Mouse (Mus musculus) limb, embryonic 13.5 days (tissue): ENCODE measurements around the gene Pecam1. TPM values are rescaled to one million over a fixed set of nuclear protein-coding genes. Genes with fewer than 3 reads are reported as not detected.
"Not testable (repeated sequence)": the region's sequence is repeated elsewhere in the genome, so short reads cannot be mapped to it uniquely, and the experiment has no call there.

Experiments used
- ATAC-seq: fragments of 200-750 bp; cut with Nextera tagmentation; 2 replicates; pipeline ENCODE4 v1.8.0; 2017; ENCODE audit warnings: low read depth, moderate number of reproducible peaks, moderate TSS enrichment; ENCODE audit not compliant: low FRiP score
- H3K27ac ChIP-seq: fragments of 300-500 bp; sonication (generic); 2 replicates; pipeline ENCODE4 v1.5.1; 2015; ENCODE audit warnings: inconsistent platforms, mild to moderate bottlenecking, moderate library complexity
- H3K27me3 ChIP-seq: fragments of 300-500 bp; sonication (generic); 2 replicates; pipeline ENCODE4 v1.6.1; 2015; ENCODE audit warnings: mild to moderate bottlenecking, inconsistent platforms
- H3K36me3 ChIP-seq: fragments of 300-500 bp; sonication (generic); 2 replicates; pipeline ENCODE4 v1.6.1; 2015; ENCODE audit warnings: inconsistent platforms, mild to moderate bottlenecking, moderate library complexity
- H3K4me1 ChIP-seq: fragments of 300-500 bp; sonication (generic); 2 replicates; pipeline ENCODE4 v1.6.1; 2015; ENCODE audit warnings: inconsistent platforms
- H3K4me2 ChIP-seq: fragments of 300-500 bp; sonication (generic); replicated peaks from 2 replicates; pipeline ENCODE4 v1.6.1; 2015; ENCODE audit warnings: inconsistent platforms, mild to moderate bottlenecking, moderate library complexity
- H3K4me3 ChIP-seq: fragments of 300-500 bp; sonication (generic); 2 replicates; pipeline ENCODE4 v1.5.1; 2015; ENCODE audit warnings: moderate library complexity, mild to moderate bottlenecking, inconsistent platforms
- H3K9ac ChIP-seq: fragments of 300-500 bp; sonication (generic); 2 replicates; pipeline ENCODE4 v1.6.1; 2015; ENCODE audit warnings: mild to moderate bottlenecking, inconsistent platforms
- H3K9me3 ChIP-seq: fragments of 300-500 bp; sonication (generic); 2 replicates; pipeline ENCODE4 v1.6.1; 2016; ENCODE audit warnings: inconsistent platforms
- WGBS: fragments of 180-500 bp; shearing (Covaris S2); methylation state at CpG from one replicate; pipeline ENCODE4 v1.1.7; 2015; 5-methylcytosine and 5-hydroxymethylcytosine counted together
- polyA plus RNA-seq: library from polyadenylated mRNA; unstranded; fragments of >200 nt; fragmentation: Nextera tagmentation; extraction: Ambion mirVana; gene quantifications from 2 replicates; pipeline ENCODE4 v1.2.1, GENCODE M21; 2015

Pecam1 gene
- polyA plus RNA-seq, 1 experiment from 2014 or later, result 36.8 TPM

DNA sequence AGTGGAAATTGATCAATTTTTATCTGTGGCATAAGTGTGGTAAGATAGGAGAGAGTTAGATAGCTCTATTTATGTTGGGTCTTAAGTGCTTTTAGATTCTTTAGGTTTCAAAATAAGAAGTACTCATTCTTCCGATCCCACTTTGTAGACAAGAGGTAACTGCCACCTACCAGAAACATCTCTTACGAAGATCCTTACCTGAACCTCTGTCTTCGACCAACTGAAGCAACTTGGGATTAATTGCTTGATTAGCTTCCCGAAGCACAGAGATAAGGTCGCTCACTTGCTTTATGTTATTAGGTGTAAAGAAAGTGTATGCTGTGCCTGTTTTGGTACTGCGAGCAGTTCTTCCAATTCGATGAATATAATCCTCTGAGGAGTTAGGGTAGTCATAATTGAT, 31.8 kb upstream of the Pecam1 start:
- not testable (repeated sequence) for H3K4me2 ChIP-seq, ATAC-seq, H3K9me3 ChIP-seq, H3K4me3 ChIP-seq, H3K27me3 ChIP-seq, H3K27ac ChIP-seq, H3K9ac ChIP-seq
- Histone ChIP-seq H3K36me3 (peaks cover 66% of the 10 kb centered on the region), H3K4me1 (peaks cover 37% of the 10 kb centered on the region)
- 89% methylated on average over 7 of the region's 7 CpGs for WGBS

DNA sequence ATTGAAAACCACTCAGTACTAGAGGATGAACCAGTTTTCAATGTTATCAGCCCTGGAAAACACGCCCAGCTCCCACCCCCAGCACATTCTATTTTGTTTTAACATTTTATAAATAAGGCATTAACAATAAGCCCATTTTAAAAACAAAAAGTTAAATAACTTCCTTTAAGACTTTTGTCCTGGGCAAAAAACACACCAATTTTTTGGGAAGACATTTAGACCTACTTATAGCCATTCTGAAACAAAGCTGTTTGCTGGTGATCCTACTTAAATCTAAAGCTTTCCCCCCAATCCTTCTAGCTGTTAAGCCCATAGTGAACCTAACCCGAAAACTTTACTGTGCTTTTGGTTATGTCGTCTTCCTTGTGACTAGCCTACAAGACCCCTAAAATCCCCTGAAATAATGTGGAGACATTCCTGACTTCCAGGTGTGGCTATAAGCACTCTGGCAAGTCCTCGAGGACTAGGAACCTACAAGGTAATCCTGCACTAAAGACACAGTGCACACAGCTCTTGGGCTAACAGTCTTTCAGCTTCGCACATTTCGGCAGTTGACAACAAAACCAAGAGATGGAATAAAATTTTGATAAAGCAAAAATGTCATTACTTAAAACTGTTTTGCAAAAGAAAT, 30.3 kb upstream of the Pecam1 start:
- Histone ChIP-seq H3K27me3 (no peaks in the 10 kb centered on the region), H3K9ac (no peak overlapping the region), H3K4me1 (peaks cover 28% of the 10 kb centered on the region), H3K4me2 (no peak overlapping the region), H3K9me3 (no peaks in the 10 kb centered on the region), H3K27ac (no peak overlapping the region), H3K4me3 (no peak overlapping the region), H3K36me3 (peaks cover 66% of the 10 kb centered on the region)
- no peak for ATAC-seq
- 72% methylated on average over 6 of the region's 6 CpGs for WGBS

DNA sequence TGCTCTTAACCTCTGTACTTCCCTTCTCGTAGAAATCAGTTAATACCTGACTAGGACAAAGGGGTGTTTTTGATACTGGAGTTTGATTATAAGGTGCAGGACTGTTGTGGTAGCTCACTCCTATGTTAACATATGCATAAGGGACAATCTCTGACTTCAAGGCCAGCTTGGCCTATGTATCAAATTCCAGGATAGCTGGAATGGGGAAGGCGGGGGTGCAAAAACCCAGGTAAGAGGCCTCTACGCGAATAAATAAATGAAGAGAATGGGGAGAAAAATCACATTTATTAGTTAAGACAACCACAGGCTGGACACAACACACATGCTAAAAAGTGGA, 29.6 kb upstream of the Pecam1 start:
- ATAC-seq, result no peak
- Histone ChIP-seq H3K4me2 (peak overlapping the region; percentile 73), H3K9me3 (no peaks in the 10 kb centered on the region), H3K4me3 (peak overlapping the region; percentile 86), H3K27ac (peak overlapping the region; percentile 98), H3K36me3 (peaks cover 66% of the 10 kb centered on the region), H3K4me1 (peaks cover 22% of the 10 kb centered on the region), H3K27me3 (no peaks in the 10 kb centered on the region), H3K9ac (no peak overlapping the region)
- WGBS, result 66% methylated on average over 4 of the region's 4 CpGs

DNA sequence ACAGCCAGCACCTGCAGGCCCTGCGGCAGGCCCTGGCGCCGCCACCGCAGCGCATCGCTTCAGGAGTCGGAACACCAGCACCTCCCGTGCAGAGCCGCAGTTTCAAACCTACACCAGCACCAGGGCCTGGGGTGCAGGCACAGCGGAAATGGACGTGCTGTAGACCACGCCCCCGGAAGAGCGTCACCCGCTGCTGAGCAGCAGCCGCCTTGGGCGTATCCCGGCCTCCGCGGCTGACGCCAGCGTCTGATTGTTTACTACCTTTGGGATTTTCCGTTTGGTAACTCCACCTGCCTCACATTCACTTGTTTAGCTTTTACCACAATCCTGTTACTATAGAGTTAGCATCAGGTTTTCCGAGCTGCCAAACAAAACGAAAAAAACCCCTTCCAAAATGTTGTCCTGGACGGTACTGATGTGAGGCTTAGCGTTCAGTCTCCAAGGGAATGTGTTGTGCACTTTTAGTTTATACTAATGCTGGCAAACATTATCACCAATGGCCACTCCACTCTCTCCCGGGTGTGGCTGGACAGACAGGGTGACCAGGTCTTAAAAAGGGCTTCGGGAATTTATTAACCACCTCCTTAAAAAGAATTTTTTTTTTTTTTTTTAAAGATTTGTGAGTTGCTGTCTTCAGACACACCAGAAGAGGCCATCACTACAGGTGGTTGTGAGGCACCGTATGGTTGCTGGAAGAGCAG, 29.1 kb upstream of the Pecam1 start, which contains the start of gene Polg2:
TSS of gene Polg2 (minus strand) at position 150 of the 701 bp plus-strand sequence.
- Histone ChIP-seq H3K9ac (peak within 1 kb of the TSS; percentile 90), H3K4me1 (peaks cover 21% of the 10 kb centered on the region), H3K27ac (peak within 1 kb of the TSS; percentile 98), H3K4me3 (peak within 1 kb of the TSS; percentile 86), H3K9me3 (no peaks in the 10 kb centered on the region), H3K4me2 (peak within 1 kb of the TSS; percentile 73), H3K36me3 (peaks cover 66% of the 10 kb centered on the region), H3K27me3 (no peaks in the 10 kb centered on the region)
- WGBS, result 1% methylated on average over 30 of the region's 30 CpGs
- peak; percentile 99 for ATAC-seq

DNA sequence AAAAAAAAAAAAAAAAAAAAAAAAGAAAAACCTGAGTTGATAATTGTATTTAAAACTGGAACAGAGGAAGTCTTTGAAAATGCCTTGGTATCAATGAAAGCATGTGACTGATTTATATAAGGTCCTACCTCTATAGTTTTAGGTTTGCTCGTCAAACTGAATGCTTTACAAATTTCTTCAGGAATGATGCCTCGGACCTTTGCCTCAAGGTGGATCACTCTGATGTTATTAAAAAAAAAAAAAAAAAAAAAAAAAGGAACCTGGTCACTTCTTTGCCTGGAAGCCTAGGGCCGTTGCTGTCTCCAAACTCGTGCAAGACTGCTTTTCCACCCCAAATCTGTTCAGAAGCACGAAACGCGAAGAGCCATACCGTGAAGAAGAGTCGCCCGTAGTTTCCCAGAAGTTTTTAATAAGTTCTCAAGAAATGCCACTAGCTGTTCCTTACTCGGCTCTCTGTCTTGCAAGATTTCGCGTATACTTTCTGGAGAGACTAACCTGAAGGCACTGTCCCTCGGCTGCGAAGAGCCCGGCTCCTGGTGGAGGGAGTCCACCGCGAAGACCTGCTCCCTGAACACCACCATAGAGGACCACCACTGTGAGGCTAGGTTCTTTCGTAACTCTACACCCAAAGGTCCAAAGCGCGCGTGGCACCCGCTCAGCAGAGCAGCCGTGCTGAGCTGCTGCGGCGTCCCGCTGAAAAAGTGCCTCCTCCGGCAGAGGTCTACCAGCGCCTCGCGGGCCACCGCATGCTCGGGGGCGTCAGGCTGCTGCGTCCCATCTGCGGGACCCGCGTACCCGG, 28.4 kb upstream of the Pecam1 start:
- ATAC-seq, result peak; percentile 83
- WGBS, result 2% methylated on average over 39 of the region's 39 CpGs
- H3K4me3 ChIP-seq, result peak overlapping the region; percentile 86

DNA sequence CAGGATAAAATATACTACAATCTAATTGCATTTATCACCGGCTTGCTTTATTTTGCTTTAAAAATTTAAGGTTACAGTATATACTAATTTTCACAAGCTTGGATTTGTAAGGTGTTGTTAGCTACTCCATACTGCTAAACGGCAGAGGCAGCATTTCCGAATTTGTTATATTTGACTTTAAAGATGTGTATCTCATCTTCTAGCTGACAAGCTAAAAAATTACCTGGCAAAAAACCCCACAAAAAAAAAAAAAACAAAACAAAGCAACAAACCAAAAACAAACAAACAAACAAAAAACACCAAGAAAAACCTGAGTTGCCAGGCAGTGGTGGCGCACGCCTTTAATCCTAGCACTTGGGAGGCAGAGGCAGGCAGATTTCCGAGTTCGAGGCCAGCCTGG, 27.7 kb upstream of the Pecam1 start:
- Histone ChIP-seq H3K4me3 (peak overlapping the region; percentile 86), H3K27me3 (no peaks in the 10 kb centered on the region), H3K9me3 (no peaks in the 10 kb centered on the region), H3K4me1 (peaks cover 18% of the 10 kb centered on the region), H3K36me3 (peaks cover 66% of the 10 kb centered on the region), H3K9ac (no peak overlapping the region), H3K27ac (no peak overlapping the region), H3K4me2 (peak overlapping the region; percentile 73)
- no peak for ATAC-seq
- 91% methylated on average over 7 of the region's 7 CpGs for WGBS

More for the DNA sequence above, 28.4 kb upstream of the Pecam1 start:
- Histone ChIP-seq H3K9ac (peak overlapping the region; percentile 90), H3K36me3 (peaks cover 66% of the 10 kb centered on the region), H3K4me2 (peak overlapping the region; percentile 73), H3K9me3 (no peaks in the 10 kb centered on the region), H3K27ac (peak overlapping the region; percentile 98), H3K27me3 (no peaks in the 10 kb centered on the region), H3K4me1 (peaks cover 21% of the 10 kb centered on the region)

DNA sequence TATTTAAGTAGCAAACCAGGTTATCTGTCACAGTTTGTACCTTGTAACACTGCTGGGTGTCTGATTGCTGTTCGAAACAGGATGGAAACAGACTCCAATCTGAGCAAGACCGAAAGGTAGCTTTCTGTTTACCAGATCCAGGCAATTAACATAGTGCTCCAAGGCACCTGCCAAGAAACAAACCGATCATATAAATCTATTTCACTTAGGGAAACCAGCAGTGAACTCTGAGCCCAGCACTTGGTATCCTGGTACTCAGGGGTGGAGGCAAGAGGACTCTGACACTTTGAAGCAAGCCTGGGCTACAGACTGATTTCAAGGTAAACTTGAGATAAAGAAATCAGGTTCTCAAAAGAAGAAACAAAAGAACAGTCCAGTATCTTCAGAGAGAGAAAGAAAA, 27.0 kb upstream of the Pecam1 start:
- 85% methylated on average over 3 of the region's 3 CpGs for WGBS
- Histone ChIP-seq H3K4me1 (peaks cover 18% of the 10 kb centered on the region), H3K36me3 (peaks cover 66% of the 10 kb centered on the region)

DNA sequence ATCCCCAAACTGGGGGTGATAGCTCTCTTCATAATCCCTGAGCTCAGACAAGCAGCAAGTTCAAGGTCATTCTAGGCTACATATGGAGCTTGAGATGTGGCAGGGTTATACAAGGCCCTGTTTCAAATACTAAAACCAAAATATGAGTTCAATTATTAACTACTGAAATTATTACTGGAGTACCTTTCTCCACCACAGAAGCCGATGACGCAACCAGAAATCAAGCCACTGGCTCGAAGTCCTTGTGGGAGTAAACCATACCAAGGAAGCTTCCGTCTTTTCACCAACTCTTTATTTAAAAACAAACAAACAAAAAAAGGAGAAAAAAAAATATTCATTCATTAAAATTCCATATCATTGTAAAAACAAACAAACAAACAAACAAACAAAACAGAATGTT, 26.5 kb upstream of the Pecam1 start:
- ATAC-seq, result no peak
- Histone ChIP-seq H3K4me2 (no peak overlapping the region), H3K27me3 (no peaks in the 10 kb centered on the region), H3K4me1 (peaks cover 18% of the 10 kb centered on the region), H3K27ac (no peak overlapping the region), H3K9me3 (no peaks in the 10 kb centered on the region), H3K4me3 (no peak overlapping the region), H3K36me3 (peaks cover 66% of the 10 kb centered on the region), H3K9ac (no peak overlapping the region)
- 92% methylated on average over 4 of the region's 4 CpGs for WGBS

More for the DNA sequence above, 27.0 kb upstream of the Pecam1 start:
- H3K27ac ChIP-seq, result no peak overlapping the region
- H3K9ac ChIP-seq, result no peak overlapping the region
- H3K27me3 ChIP-seq, result no peaks in the 10 kb centered on the region
- no peak for ATAC-seq
- H3K9me3 ChIP-seq, result no peaks in the 10 kb centered on the region
- no peak overlapping the region for H3K4me3 ChIP-seq
- peak overlapping the region; percentile 19; the same call in 1 of the 2 replicates for H3K4me2 ChIP-seq

DNA sequence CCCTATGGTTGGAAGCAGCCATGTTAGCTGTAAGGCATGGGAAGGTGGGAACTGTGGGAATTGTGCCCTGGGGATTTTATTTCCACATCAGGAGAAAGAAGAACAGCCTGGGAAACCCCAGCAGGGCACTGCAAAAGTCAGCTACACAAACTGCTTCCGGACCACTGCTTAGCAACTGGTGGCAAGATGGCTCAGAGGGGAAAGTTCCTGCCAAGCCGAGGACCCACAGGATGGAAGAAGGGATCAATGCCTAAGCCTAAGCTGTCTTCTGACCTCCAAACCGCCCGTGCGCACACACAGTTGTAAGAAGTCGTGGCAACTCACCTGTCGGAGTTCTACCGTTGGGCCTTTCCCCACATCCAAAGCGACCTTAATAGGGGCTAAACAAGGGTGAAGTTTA, 22.6 kb upstream of the Pecam1 start:
- no peak overlapping the region for H3K27ac ChIP-seq
- 92% methylated on average over 9 of the region's 9 CpGs for WGBS

DNA sequence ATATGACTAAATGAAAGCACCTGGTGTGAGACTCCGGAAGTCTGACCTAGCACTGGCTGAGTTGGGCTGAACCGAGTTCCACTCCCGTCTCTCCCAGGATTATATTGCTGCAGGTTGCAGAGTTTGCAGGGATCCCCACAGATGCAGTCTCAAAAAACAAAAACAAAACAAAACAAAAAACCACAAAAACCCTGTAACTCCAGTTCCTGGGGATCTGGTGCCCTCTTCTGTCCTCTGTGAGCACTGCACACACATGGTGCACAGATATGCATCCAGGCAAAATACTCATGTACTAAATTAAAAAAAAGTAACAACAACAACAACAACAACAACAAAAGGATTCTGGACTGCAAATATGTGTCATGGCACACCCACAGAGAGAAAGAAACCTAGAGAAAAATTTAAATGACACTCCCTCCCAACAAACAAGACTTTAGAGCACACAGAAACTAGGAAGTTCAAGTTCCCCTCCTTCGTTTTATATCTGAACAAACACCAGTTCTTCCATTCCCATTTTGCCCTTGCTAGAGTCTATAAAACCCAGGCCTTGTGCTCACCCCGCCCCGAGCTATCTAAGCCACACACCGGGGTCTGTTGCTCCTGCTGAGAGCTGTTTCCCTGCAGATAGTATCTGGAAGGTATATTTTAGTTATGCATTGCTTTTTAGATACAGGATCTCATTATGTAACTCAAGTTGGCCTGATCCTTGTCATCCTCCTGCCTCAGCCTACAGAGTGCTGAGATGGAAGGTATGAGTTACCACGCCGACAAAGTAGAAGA, 20.0 kb upstream of the Pecam1 start:
- 93% methylated on average over 9 of the region's 9 CpGs for WGBS
- Histone ChIP-seq H3K27ac (no peak overlapping the region), H3K4me2 (no peak overlapping the region), H3K9me3 (0 out of 2 replicates have a peak, but pooled peaks cover 5% of the 10 kb centered on the region), H3K36me3 (peaks cover 93% of the 10 kb centered on the region), H3K4me1 (no peaks in the 10 kb centered on the region), H3K4me3 (no peak overlapping the region), H3K9ac (no peak overlapping the region), H3K27me3 (no peaks in the 10 kb centered on the region)
- ATAC-seq, result no peak

More for the DNA sequence above, 22.6 kb upstream of the Pecam1 start:
- no peak for ATAC-seq
- Histone ChIP-seq H3K36me3 (peaks cover 84% of the 10 kb centered on the region), H3K4me2 (no peak overlapping the region), H3K9me3 (no peaks in the 10 kb centered on the region), H3K4me1 (peaks cover 8% of the 10 kb centered on the region), H3K4me3 (no peak overlapping the region), H3K9ac (no peak overlapping the region), H3K27me3 (no peaks in the 10 kb centered on the region)

DNA sequence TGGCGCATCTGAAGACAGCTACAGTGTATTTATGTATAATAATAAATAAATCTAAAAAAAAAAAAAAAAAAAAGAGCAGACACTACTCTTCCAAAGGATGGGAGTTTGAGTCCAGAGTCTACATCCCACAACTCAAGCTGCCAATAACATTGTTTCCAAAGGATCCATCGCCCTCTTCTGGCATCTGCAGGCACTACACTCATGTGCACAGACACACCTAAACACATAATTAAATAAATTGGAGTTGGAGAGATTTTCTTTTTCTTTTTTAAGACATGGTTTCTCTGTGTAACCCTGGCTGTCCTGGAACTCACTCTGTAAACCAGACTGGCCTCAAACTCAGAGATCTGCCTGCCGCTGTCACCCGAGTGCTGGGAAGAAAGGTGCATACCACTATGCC, 17.1 kb upstream of the Pecam1 start:
- no peak overlapping the region for H3K27ac ChIP-seq
- H3K9me3 ChIP-seq, result 0 out of 2 replicates have a peak, but pooled peaks cover 5% of the 10 kb centered on the region
- no peak overlapping the region for H3K9ac ChIP-seq
- no peaks in the 10 kb centered on the region for H3K27me3 ChIP-seq
- ATAC-seq, result no peak
- H3K4me2 ChIP-seq, result no peak overlapping the region
- WGBS, result 94% methylated on average over 4 of the region's 4 CpGs
- peaks cover 7% of the 10 kb centered on the region; the same call in 1 of the 2 replicates for H3K4me1 ChIP-seq
- peaks cover 73% of the 10 kb centered on the region for H3K36me3 ChIP-seq
- no peak overlapping the region for H3K4me3 ChIP-seq
